Mouse (Mus musculus): Measurements from ENCODE around the gene Vmn1r54. TPM values are rescaled to one million over a fixed set of nuclear protein-coding genes. Genes with fewer than 3 reads are reported as not detected.
A peak's percentile ranks its signal among the peaks of the same experiment; 100 is the strongest.
"Not testable (repeated sequence)": the region's sequence is repeated elsewhere in the genome, so short reads cannot be mapped to it uniquely, and the experiment has no call there.

The Vmn1r54 gene
- total RNA-seq (2021): not detected

GRCm38 (mm10) chr6:90246000-90246399, at the start of gene Vmn1r54:
Gene Vmn1r54, plus strand, starts transcription at chr6:90246300.
- no peak for DNase-seq
- intact Hi-C loops (cut with DNase I): no loop called here

GRCm38 (mm10) chr6:90202493-90202892, 43.6 kb upstream of the Vmn1r54 start, which contains the start of gene V1ra8:
Gene V1ra8, plus strand, starts transcription at chr6:90202793.
- DNase-seq; intact Hi-C loops (cut with DNase I): not testable (repeated sequence)

- no peak for DNase-seq
- intact Hi-C loops (cut with DNase I): no loop called here
Observed at GRCm38 (mm10) chr6:90224338-90224737, 21.8 kb upstream of the Vmn1r54 start, which contains the start of gene Vmn1r53. Gene Vmn1r53, minus strand, starts transcription at chr6:90224438.

GRCm38 (mm10) chr6:90232114-90232513, 14.0 kb upstream of the Vmn1r54 start:
- intact Hi-C loops (cut with DNase I): not testable (repeated sequence)

GRCm38 (mm10) chr6:90232681-90233080, 13.4 kb upstream of the Vmn1r54 start:
- no peak for DNase-seq
- intact Hi-C loops (cut with DNase I): no loop called here

More at GRCm38 (mm10) chr6:90232114-90232513, 14.0 kb upstream of the Vmn1r54 start:
- DNase-seq: not testable (repeated sequence)

GRCm38 (mm10) chr6:90244019-90244418, 2.1 kb upstream of the Vmn1r54 start:
- no peak for DNase-seq
- intact Hi-C loops (cut with DNase I): no loop called here

- DNase-seq: peak; percentile 17
- intact Hi-C loops (cut with DNase I): no loop called here
Observed at GRCm38 (mm10) chr6:90288265-90288664, 42.2 kb downstream of the Vmn1r54 start.

GRCm38 (mm10) chr6:90300919-90301318, 54.8 kb downstream of the Vmn1r54 start, which contains the start of gene BC048671:
Gene BC048671, plus strand, starts transcription at chr6:90301219.
- no peak for DNase-seq
- intact Hi-C loops (cut with DNase I): no loop called here

GRCm38 (mm10) chr6:90306315-90306975, 60.3 kb downstream of the Vmn1r54 start:
- DNase-seq: no peak
- intact Hi-C loops (cut with DNase I): no loop called here

- DNase-seq: no peak
- intact Hi-C loops (cut with DNase I): no loop called here
Observed at GRCm38 (mm10) chr6:90308839-90309778, 63.0 kb downstream of the Vmn1r54 start.

- intact Hi-C loops (cut with DNase I): no loop called here
- DNase-seq: no peak
Observed at GRCm38 (mm10) chr6:90315961-90316360, 69.9 kb downstream of the Vmn1r54 start.

GRCm38 (mm10) chr6:90317510-90318258, 71.6 kb downstream of the Vmn1r54 start:
- no peak for DNase-seq
- intact Hi-C loops (cut with DNase I): no loop called here

GRCm38 (mm10) chr6:90319019-90319418, 72.9 kb downstream of the Vmn1r54 start:
- DNase-seq: no peak
- intact Hi-C loops (cut with DNase I): no loop called here

GRCm38 (mm10) chr6:90319475-90320191, 73.5 kb downstream of the Vmn1r54 start:
- intact Hi-C loops (cut with DNase I): loop anchor here (10.0 kb wide), 1 partner anchor 645 kb away; no protein-coding TSS in a partner anchor
- DNase-seq: peak; percentile 24

GRCm38 (mm10) chr6:90320429-90320828, 74.3 kb downstream of the Vmn1r54 start:
- DNase-seq: no peak
- intact Hi-C loops (cut with DNase I): loop anchor here (10.0 kb wide), 1 partner anchor 646 kb away; no protein-coding TSS in a partner anchor

Other genes with a start within 250 kb of the Vmn1r54 start
- not detected for gene Vmn1r47, start 230.2 kb upstream of the Vmn1r54 start, total RNA-seq (2021)
- not detected for gene Vmn1r48, start 209.5 kb upstream of the Vmn1r54 start, total RNA-seq (2021)
- not detected for gene Vmn1r49, start 167.8 kb upstream of the Vmn1r54 start, total RNA-seq (2021)
- gene Vmn1r50, start 144.9 kb upstream of the Vmn1r54 start, total RNA-seq (2021): not detected
- not detected for gene Vmn1r51, start 123.7 kb upstream of the Vmn1r54 start, total RNA-seq (2021)
- gene Vmn1r52, start 71.5 kb upstream of the Vmn1r54 start, total RNA-seq (2021): not detected
- gene V1ra8, start 43.5 kb upstream of the Vmn1r54 start, total RNA-seq (2021): not detected
- not detected for gene Vmn1r53, start 21.9 kb upstream of the Vmn1r54 start, total RNA-seq (2021)
- not detected for gene BC048671, start 54.9 kb downstream of the Vmn1r54 start, total RNA-seq (2021)
- gene Chst13, start 78.9 kb downstream of the Vmn1r54 start, total RNA-seq (2021): not detected
- not detected for gene Uroc1, start 87.0 kb downstream of the Vmn1r54 start, total RNA-seq (2021)
- 10 to 100 TPM; 27.6 to 30.1 TPM for gene Zxdc, start 123.2 kb downstream of the Vmn1r54 start, total RNA-seq (2021)
- gene Cfap100, start 182.5 kb downstream of the Vmn1r54 start, total RNA-seq (2021): 1 to 10 TPM; 6.7 to 8.5 TPM
- 10 to 100 TPM; 11.7 to 12.3 TPM for gene Klf15, start 216.3 kb downstream of the Vmn1r54 start, total RNA-seq (2021)
- gene Aldh1l1, start 240.1 kb downstream of the Vmn1r54 start, total RNA-seq (2021): 10 to 100 TPM; 56.1 to 57.5 TPM

Data from left cerebral cortex, postnatal 4 days (tissue).